In the genomic region with DNA sequence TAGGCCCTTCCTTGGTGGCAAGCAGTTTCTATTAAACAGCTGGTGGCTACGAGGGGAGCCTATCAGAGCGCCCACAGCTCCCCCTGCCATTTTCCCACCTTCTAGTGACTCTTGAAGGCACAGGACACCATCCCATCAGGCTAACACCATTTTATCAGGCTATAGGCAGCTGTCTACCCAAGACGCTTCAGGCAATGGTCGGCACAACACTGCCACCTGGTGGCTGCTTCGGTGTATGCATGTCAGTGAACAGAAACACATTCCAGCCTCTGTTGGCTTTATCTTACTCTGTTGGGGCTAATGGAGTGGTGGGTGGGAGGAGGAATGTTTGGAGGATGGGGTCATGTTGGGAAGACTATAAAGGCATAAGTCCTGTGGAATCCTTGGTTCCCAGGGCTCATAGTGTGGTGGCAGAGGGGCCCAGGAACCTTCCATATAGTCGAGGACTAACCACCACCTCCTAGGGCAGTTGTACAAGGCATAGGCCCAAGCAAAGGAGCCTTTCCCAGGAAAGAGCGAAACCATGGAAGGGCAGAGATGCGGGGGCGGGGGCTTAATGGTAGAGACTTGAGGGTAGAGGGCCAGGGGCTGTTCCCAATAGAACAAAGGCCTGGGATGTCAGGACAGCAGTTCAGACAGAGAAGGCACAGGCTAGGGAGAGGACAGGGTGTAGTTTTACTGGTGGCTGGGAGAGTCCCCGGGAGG, we compare ENCODE assay signal across 8 mouse cellular contexts.
A peak's percentile ranks its signal among the peaks of the same experiment; 100 is the strongest.
DNase-seq lines count a peak whose midpoint lies in the region; ATAC-seq and TF ChIP-seq lines count a peak whose summit lies in the region.

No protein-coding gene starts in this region.

- TF ChIP-seq EP300 in stomach, postnatal 0 days (optimal IDR thresholded peaks at IDR 0.05) = no peak

- H3K27ac ChIP-seq in kidney, embryonic 15.5 days = no peak overlapping the region
- no peak overlapping the region for H3K27ac ChIP-seq in kidney, adult 2 months (ENCODE audit: insufficient read depth, low read depth, low read length)
- H3K27ac ChIP-seq in limb, embryonic 14.5 days (replicated peaks; ENCODE audit: low read depth, low read length) = no peak overlapping the region
- no peak overlapping the region for H3K27ac ChIP-seq in stomach, postnatal 0 days (replicated peaks)

- TF ChIP-seq CTCF in kidney, adult 2 months (conservative IDR thresholded peaks at IDR 0.05; ENCODE audit: insufficient read depth, insufficient read length, low read depth, low read length) = peak; percentile 94
- peak; percentile 98 for TF ChIP-seq CTCF in stomach, postnatal 0 days (IDR thresholded peaks at IDR 0.05; ENCODE audit: low read depth)

- H3K4me2 ChIP-seq in kidney, embryonic 15.5 days = no peak overlapping the region
- no peak overlapping the region for H3K4me2 ChIP-seq in limb, embryonic 14.5 days (replicated peaks; ENCODE audit: low read depth, low read length, severe bottlenecking)
- H3K4me2 ChIP-seq in stomach, postnatal 0 days (replicated peaks; ENCODE audit: low read depth) = no peak overlapping the region

- ATAC-seq in kidney, embryonic 15.5 days (replicated peaks; ENCODE audit: low FRiP score) = no peak
- peak; percentile 51 for ATAC-seq in limb, embryonic 14.5 days (ENCODE audit: low FRiP score, low read depth)
- no peak; the same call in 1 of the 2 replicates for ATAC-seq in stomach, postnatal 0 days (ENCODE audit: low FRiP score, low TSS enrichment)

- no peaks in the 10 kb centered on the region for H3K27me3 ChIP-seq in kidney, embryonic 15.5 days
- no peaks in the 10 kb centered on the region for H3K27me3 ChIP-seq in kidney, adult 2 months (replicated peaks; ENCODE audit: control insufficient read depth, insufficient read depth, low read length)
- no peaks in the 10 kb centered on the region for H3K27me3 ChIP-seq in limb, embryonic 14.5 days (ENCODE audit: control insufficient read depth, insufficient read depth, low read length)
- no peaks in the 10 kb centered on the region for H3K27me3 ChIP-seq in stomach, postnatal 0 days (ENCODE audit: control insufficient read depth, insufficient read depth, low read length)

- TF ChIP-seq POLR2A in kidney, adult 2 months (IDR thresholded peaks at IDR 0.05; ENCODE audit: low read depth, low read length) = no peak
- no peak for TF ChIP-seq POLR2A in limb, embryonic 14.5 days (IDR thresholded peaks at IDR 0.05; ENCODE audit: borderline replicate concordance, extremely low read depth, insufficient read depth, insufficient read length)

- peaks cover 22% of the 10 kb centered on the region for H3K36me3 ChIP-seq in kidney, embryonic 15.5 days
- H3K36me3 ChIP-seq in kidney, adult 2 months (ENCODE audit: control insufficient read depth, insufficient read depth, low read length) = no peaks in the 10 kb centered on the region
- H3K36me3 ChIP-seq in limb, embryonic 14.5 days (ENCODE audit: control insufficient read depth, insufficient read depth, low read length) = peaks cover 21% of the 10 kb centered on the region
- peaks cover 4% of the 10 kb centered on the region; the same call in 1 of the 2 replicates for H3K36me3 ChIP-seq in stomach, postnatal 0 days (ENCODE audit: control insufficient read depth, insufficient read depth, low read length)

- peak; percentile 41 for DNase-seq in kidney, adult 11 months
- peak; percentile 78 for DNase-seq in cerebellum, adult 9-10 months
- peak; percentile 60 to 92 for DNase-seq in frontal cortex, adult 2 months (ENCODE audit: extremely low spot score in 1 of 2, low spot score in 1 of 2)
- DNase-seq in kidney, adult 2 months = peak; percentile 69
- peak; percentile 82 for DNase-seq in limb, embryonic 14.5 days (ENCODE audit: low spot score)
- peak; percentile 91 for DNase-seq in neural tube, embryonic 10.5 days (ENCODE audit: extremely low spot score, low spot score)
- DNase-seq in stomach, postnatal 0 days (ENCODE audit: low spot score) = peak; percentile 83

- 0 out of 2 replicates have a peak, but pooled peaks cover 3% of the 10 kb centered on the region for H3K4me1 ChIP-seq in kidney, embryonic 15.5 days
- no peaks in the 10 kb centered on the region for H3K4me1 ChIP-seq in kidney, adult 2 months (ENCODE audit: control insufficient read depth, insufficient read depth, low read length)
- H3K4me1 ChIP-seq in limb, embryonic 14.5 days (ENCODE audit: control insufficient read depth, insufficient read depth, low read length) = 0 out of 2 replicates have a peak, but pooled peaks cover 3% of the 10 kb centered on the region
- H3K4me1 ChIP-seq in stomach, postnatal 0 days (replicated peaks; ENCODE audit: control insufficient read depth, insufficient read depth) = no peaks in the 10 kb centered on the region

- 37% methylated on average over 10 of the region's 10 CpGs for WGBS in kidney, embryonic 15.5 days
- 40% methylated on average over 10 of the region's 10 CpGs for WGBS in kidney, adult 2 months
- WGBS in limb, embryonic 14.5 days = 42% methylated on average over 10 of the region's 10 CpGs
- 39% methylated on average over 10 of the region's 10 CpGs for WGBS in stomach, postnatal 0 days

- no peak overlapping the region for H3K9ac ChIP-seq in kidney, embryonic 15.5 days
- no peak overlapping the region for H3K9ac ChIP-seq in limb, embryonic 14.5 days (ENCODE audit: low read depth, low read length, severe bottlenecking)
- no peak overlapping the region for H3K9ac ChIP-seq in stomach, postnatal 0 days (ENCODE audit: low read length)

- H3K4me3 ChIP-seq in kidney, embryonic 15.5 days (replicated peaks) = no peak overlapping the region
- H3K4me3 ChIP-seq in kidney, adult 2 months (ENCODE audit: insufficient read depth, low read depth, low read length) = no peak overlapping the region
- no peak overlapping the region for H3K4me3 ChIP-seq in limb, embryonic 14.5 days (replicated peaks; ENCODE audit: low read length)
- H3K4me3 ChIP-seq in stomach, postnatal 0 days (ENCODE audit: low read depth, low read length) = no peak overlapping the region

- H3K9me3 ChIP-seq in kidney, embryonic 15.5 days (replicated peaks) = no peaks in the 10 kb centered on the region
- no peaks in the 10 kb centered on the region for H3K9me3 ChIP-seq in limb, embryonic 14.5 days (ENCODE audit: control insufficient read depth, low read length)
- no peaks in the 10 kb centered on the region for H3K9me3 ChIP-seq in stomach, postnatal 0 days (ENCODE audit: control insufficient read depth, low read length)

Comparison
In these comparisons a context has a peak if more than half of its experiments do, and no peak if none do; other contexts are left out.
1. DNase-seq: peak in every context shown above with its lines; median percentile 91 in neural tube, embryonic 10.5 days; 83 in stomach, postnatal 0 days; 82 in limb, embryonic 14.5 days; 78 in cerebellum, adult 9-10 months; 76 in frontal cortex, adult 2 months; 69 in kidney, adult 2 months; 41 in kidney, adult 11 months.